Mouse (Mus musculus) hindbrain, postnatal 0 days (tissue): Measurements from ENCODE around the gene Strip1. TPM values are rescaled to one million over a fixed set of nuclear protein-coding genes. Genes with fewer than 3 reads are reported as not detected.

ENCODE experiments used
- ATAC-seq: fragments of 200-750 bp; cut with Nextera tagmentation; 2 replicates; pipeline ENCODE4 v1.8.0; 2017; ENCODE audit warnings: mild to moderate bottlenecking, moderate TSS enrichment, moderate library complexity
- DNase-seq: peaks from one replicate; pipeline ENCODE4 v3.0.0-alpha.2; 2015; ENCODE audit warnings: low spot score
- H3K27ac ChIP-seq: fragments of 300-500 bp; sonication (generic); 2 replicates; pipeline ENCODE4 v1.5.1; 2014; ENCODE audit warnings: mild to moderate bottlenecking
- H3K27me3 ChIP-seq: fragments of 300-500 bp; sonication (generic); 2 replicates; pipeline ENCODE4 v1.6.1; 2014; ENCODE audit warnings: low read length, mixed read lengths; ENCODE audit not compliant: insufficient read depth
- H3K36me3 ChIP-seq: fragments of 300-500 bp; sonication (generic); 2 replicates; pipeline ENCODE4 v1.6.1; 2014; ENCODE audit warnings: low read length, mixed read lengths; ENCODE audit not compliant: insufficient read depth
- H3K4me1 ChIP-seq: fragments of 300-500 bp; sonication (generic); 2 replicates; pipeline ENCODE4 v1.6.1; 2014; ENCODE audit warnings: antibody characterized with exemption, low read length, mixed read lengths; ENCODE audit not compliant: insufficient read depth
- H3K4me2 ChIP-seq: fragments of 300-500 bp; sonication (generic); 2 replicates; pipeline ENCODE4 v1.6.1; 2014; ENCODE audit warnings: low read depth, mild to moderate bottlenecking, low read length, moderate library complexity, mixed read lengths
- H3K4me3 ChIP-seq: fragments of 300-500 bp; sonication (generic); 2 replicates; pipeline ENCODE4 v1.5.1; 2014; ENCODE audit warnings: low read length
- H3K9ac ChIP-seq: fragments of 300-500 bp; sonication (generic); replicated peaks from 2 replicates; pipeline ENCODE4 v1.6.1; 2014; ENCODE audit warnings: mild to moderate bottlenecking, low read length, moderate library complexity, mixed read lengths
- H3K9me3 ChIP-seq: fragments of 300-500 bp; sonication (generic); 2 replicates; pipeline ENCODE4 v1.6.1; 2016; ENCODE audit warnings: low read length, mixed read lengths
- CTCF ChIP-seq: IDR thresholded peaks from 2 replicates; pipeline ENCODE4 v1.5.1; 2016; ENCODE audit warnings: antibody characterized with exemption, control low read depth, low read depth
- WGBS: fragments of 180-500 bp; shearing (Covaris S2); extraction: QIAGEN DNeasy Blood & Tissue Kit; methylation state at CpG from one replicate; pipeline ENCODE4 v1.1.7; 2014; 5-methylcytosine and 5-hydroxymethylcytosine counted together
- polyA plus RNA-seq: library from polyadenylated mRNA; unstranded; fragments of >200 nt; fragmentation: Nextera tagmentation; extraction: Ambion mirVana; gene quantifications from 2 replicates; pipeline ENCODE4 v1.2.1, GENCODE M21; 2015
- total RNA-seq: library from RNA; depleted of rRNA; stranded (reverse); fragments of >200 nt; gene quantifications from 2 replicates; pipeline ENCODE4 v1.2.3, GENCODE M21; 2014

The Strip1 gene
- total and polyA plus RNA-seq, 2 experiments from 2014 or later = 98.7 to 135 TPM

- Histone ChIP-seq H3K4me2 (peak overlapping the region; percentile 49), H3K27me3 (peaks cover 68% of the 10 kb centered on the region), H3K9ac (no peak overlapping the region), H3K27ac (no peak overlapping the region), H3K36me3 (no peaks in the 10 kb centered on the region), H3K4me3 (peak overlapping the region; percentile 29), H3K9me3 (no peaks in the 10 kb centered on the region), H3K4me1 (no peaks in the 10 kb centered on the region)
- ATAC-seq (no peak; the same call in 1 of the 2 replicates), DNase-seq (no peak)
- no peak for TF ChIP-seq CTCF
- 3% methylated on average over 42 of the region's 50 CpGs for WGBS
Observed at GRCm38 (mm10) chr3:107595264-107595937, 36.1 kb downstream of the Strip1 start.

- no peak for TF ChIP-seq CTCF
- H3K36me3 ChIP-seq = no peaks in the 10 kb centered on the region
- H3K4me2 ChIP-seq = peak within 1 kb of the TSS; percentile 49
- H3K27me3 ChIP-seq = peaks cover 62% of the 10 kb centered on the region
- no peaks in the 10 kb centered on the region for H3K9me3 ChIP-seq
- no peak within 1 kb of the TSS for H3K27ac ChIP-seq
- WGBS = 2% methylated on average over 35 of the region's 46 CpGs
- peak; percentile 46; the same call in 1 of the 2 replicates for ATAC-seq
- peak within 1 kb of the TSS; percentile 29 for H3K4me3 ChIP-seq
- H3K9ac ChIP-seq = no peak within 1 kb of the TSS
- H3K4me1 ChIP-seq = no peaks in the 10 kb centered on the region
- DNase-seq = no peak
Observed at GRCm38 (mm10) chr3:107594662-107595263, 36.7 kb downstream of the Strip1 start, which contains the start of gene Alx3. Gene Alx3, plus strand, starts transcription at chr3:107595031.

GRCm38 (mm10) chr3:107593632-107594031 lies 37.9 kb downstream of the Strip1 start:
- Histone ChIP-seq H3K4me3 (no peak overlapping the region), H3K4me1 (no peaks in the 10 kb centered on the region), H3K4me2 (no peak overlapping the region), H3K9me3 (no peaks in the 10 kb centered on the region), H3K27ac (no peak overlapping the region), H3K27me3 (peaks cover 51% of the 10 kb centered on the region), H3K9ac (no peak overlapping the region), H3K36me3 (no peaks in the 10 kb centered on the region)
- 68% methylated on average over 2 of the region's 2 CpGs for WGBS
- TF ChIP-seq CTCF = no peak
- ATAC-seq = no peak
- no peak for DNase-seq

- Histone ChIP-seq H3K9me3 (no peaks in the 10 kb centered on the region), H3K27me3 (peaks cover 45% of the 10 kb centered on the region), H3K9ac (no peak overlapping the region), H3K4me3 (no peak overlapping the region), H3K4me2 (no peak overlapping the region), H3K27ac (no peak overlapping the region), H3K4me1 (no peaks in the 10 kb centered on the region), H3K36me3 (no peaks in the 10 kb centered on the region)
- WGBS = 61% methylated on average over 1 of the region's 1 CpGs
- TF ChIP-seq CTCF = no peak
- ATAC-seq = no peak
- no peak for DNase-seq
Observed at GRCm38 (mm10) chr3:107591612-107592011, 39.9 kb downstream of the Strip1 start.

GRCm38 (mm10) chr3:107586504-107586903 lies 45.0 kb downstream of the Strip1 start:
- Histone ChIP-seq H3K27me3 (peaks cover 41% of the 10 kb centered on the region), H3K36me3 (no peaks in the 10 kb centered on the region), H3K4me2 (no peak overlapping the region), H3K9ac (no peak overlapping the region), H3K4me1 (0 out of 2 replicates have a peak, but pooled peaks cover 4% of the 10 kb centered on the region), H3K9me3 (no peaks in the 10 kb centered on the region), H3K4me3 (no peak overlapping the region), H3K27ac (no peak overlapping the region)
- DNase-seq (no peak), ATAC-seq (no peak)
- TF ChIP-seq CTCF = no peak
- 63% methylated on average over 6 of the region's 6 CpGs for WGBS

GRCm38 (mm10) chr3:107583893-107584292 lies 47.6 kb downstream of the Strip1 start:
- H3K4me2 ChIP-seq = no peak overlapping the region
- no peak for ATAC-seq
- WGBS = 11% methylated on average over 1 of the region's 1 CpGs

More at GRCm38 (mm10) chr3:107583893-107584292, 47.6 kb downstream of the Strip1 start:
- Histone ChIP-seq H3K4me1 (0 out of 2 replicates have a peak, but pooled peaks cover 4% of the 10 kb centered on the region), H3K27ac (no peak overlapping the region), H3K9ac (no peak overlapping the region), H3K4me3 (no peak overlapping the region), H3K27me3 (peaks cover 59% of the 10 kb centered on the region), H3K9me3 (no peaks in the 10 kb centered on the region), H3K36me3 (no peaks in the 10 kb centered on the region)
- TF ChIP-seq CTCF = no peak
- no peak for DNase-seq
